Mouse (Mus musculus) MEL (cell line): ENCODE measurements around the gene Inava. TPM values are rescaled to one million over a fixed set of nuclear protein-coding genes. Genes with fewer than 3 reads are reported as not detected.
A peak's percentile ranks its signal among the peaks of the same experiment; 100 is the strongest.

ENCODE experiments used
- DNase-seq: peaks from one replicate; pipeline ENCODE4 v3.0.0; 2011; ENCODE audit warnings: low read depth, low spot score
- H3K27ac ChIP-seq: 2 replicates; pipeline ENCODE4 v1.5.1; 2012; ENCODE audit warnings: low read depth, mild to moderate bottlenecking, control low read depth, low read length, moderate library complexity; ENCODE audit not compliant: control insufficient read depth
- H3K27me3 ChIP-seq, 2 experiments: fragments of 150-350 bp in 1 of 2; sonication (generic) in 1 of 2; 2 replicates each; pipeline ENCODE4 v1.6.1; 2012; ENCODE audit warnings: low read length in 2 of 2, mild to moderate bottlenecking in 2 of 2, improper control_type of control experiment in 1 of 2, moderate library complexity in 1 of 2; ENCODE audit not compliant: insufficient read depth in 2 of 2, control insufficient read depth in 1 of 2
- H3K36me3 ChIP-seq, 2 experiments: 2 replicates each; pipeline ENCODE4 v1.6.1; 2012 to 2014; ENCODE audit warnings: low read length in 2 of 2, improper control_type of control experiment in 1 of 2, inconsistent platforms in 1 of 2, mild to moderate bottlenecking in 1 of 2; ENCODE audit not compliant: insufficient read depth in 2 of 2, control insufficient read depth in 1 of 2
- H3K4me1 ChIP-seq, 2 experiments: fragments of 150-350 bp in 1 of 2; sonication (generic) in 1 of 2; 2 replicates each; pipeline ENCODE4 v1.6.1; 2012; ENCODE audit warnings: low read length in 2 of 2, improper control_type of control experiment in 1 of 2, mild to moderate bottlenecking in 1 of 2; ENCODE audit not compliant: insufficient read depth in 2 of 2, control insufficient read depth in 1 of 2
- H3K4me3 ChIP-seq, 2 experiments: fragments of 150-350 bp in 1 of 2; sonication (generic) in 1 of 2; 2 replicates each; pipeline ENCODE4 v1.5.1; 2012; ENCODE audit warnings: low read depth in 2 of 2, low read length in 2 of 2, mild to moderate bottlenecking in 2 of 2, moderate library complexity in 2 of 2, control low read depth in 1 of 2, improper control_type of control experiment in 1 of 2; ENCODE audit not compliant: control insufficient read depth in 1 of 2, insufficient read depth in 1 of 2
- H3K79me2 ChIP-seq: 2 replicates; pipeline ENCODE4 v1.6.1; 2012; ENCODE audit warnings: mild to moderate bottlenecking, low read length, moderate library complexity; ENCODE audit not compliant: control insufficient read depth, poor library complexity, insufficient read depth
- H3K9ac ChIP-seq: 2 replicates; pipeline ENCODE4 v1.6.1; 2012; ENCODE audit warnings: low read depth, mild to moderate bottlenecking, control low read depth, low read length, moderate library complexity; ENCODE audit not compliant: control insufficient read depth, poor library complexity, severe bottlenecking
- H3K9me3 ChIP-seq: fragments of 150-350 bp; sonication (generic); replicated peaks from 2 replicates; pipeline ENCODE4 v1.6.1; 2012; ENCODE audit warnings: mild to moderate bottlenecking, low read length, improper control_type of control experiment, moderate library complexity; ENCODE audit not compliant: insufficient read depth
- CHD1 ChIP-seq: IDR thresholded peaks from 2 replicates; pipeline ENCODE4 v1.6.1; 2012; ENCODE audit warnings: low read depth, mild to moderate bottlenecking, inconsistent platforms, low read length, improper control_type of control experiment
- CTCF ChIP-seq, 3 experiments: IDR thresholded peaks in 2 of 3; conservative IDR thresholded peaks in 1 of 3; 2 replicates each; pipeline ENCODE4 v1.5.1; 2011 to 2012; ENCODE audit warnings: low read length in 3 of 3, low read depth in 2 of 3, mild to moderate bottlenecking in 2 of 3, improper control_type of control experiment in 1 of 3, inconsistent platforms in 1 of 3, mixed read lengths in 1 of 3, moderate library complexity in 1 of 3; ENCODE audit not compliant: control insufficient read depth in 1 of 3, insufficient read depth in 1 of 3, poor library complexity in 1 of 3, severe bottlenecking in 1 of 3
- EP300 ChIP-seq, 2 experiments: IDR thresholded peaks; 2 replicates each; pipeline ENCODE4 v1.6.1; 2011; ENCODE audit warnings: improper control_type of control experiment in 2 of 2, low read length in 2 of 2, low read depth in 1 of 2, mild to moderate bottlenecking in 1 of 2
- GATA1 ChIP-seq: IDR thresholded peaks from 2 replicates; pipeline ENCODE4 v1.6.1; 2011; ENCODE audit warnings: low read depth, low read length, improper control_type of control experiment
- KAT2A ChIP-seq: conservative IDR thresholded peaks from 2 replicates; pipeline ENCODE4 v1.6.1; 2012; ENCODE audit warnings: low read depth, low read length, improper control_type of control experiment, inconsistent platforms
- MAX ChIP-seq: IDR thresholded peaks from 2 replicates; pipeline ENCODE4 v1.6.1; 2011; ENCODE audit warnings: low read length, improper control_type of control experiment
- MAZ ChIP-seq: IDR thresholded peaks from 2 replicates; pipeline ENCODE4 v1.6.1; 2012; ENCODE audit warnings: low read depth, mild to moderate bottlenecking, inconsistent platforms, low read length, improper control_type of control experiment
- MYB ChIP-seq: IDR thresholded peaks from 2 replicates; pipeline ENCODE4 v1.6.1; 2011; ENCODE audit warnings: mild to moderate bottlenecking, low read depth, low read length, improper control_type of control experiment
- MYC ChIP-seq: IDR thresholded peaks from 2 replicates; pipeline ENCODE4 v1.6.1; 2011; ENCODE audit warnings: low read depth, mild to moderate bottlenecking, low read length, improper control_type of control experiment, moderate library complexity
- NRF1 ChIP-seq: IDR thresholded peaks from 2 replicates; pipeline ENCODE4 v1.6.1; 2014; ENCODE audit warnings: low read depth, mild to moderate bottlenecking, inconsistent platforms, low read length, improper control_type of control experiment, moderate library complexity; ENCODE audit not compliant: poor library complexity, insufficient read depth, severe bottlenecking
- POLR2A ChIP-seq, 2 experiments: IDR thresholded peaks; 2 replicates each; pipeline ENCODE4 v1.6.1; 2011 to 2012; ENCODE audit warnings: low read length in 2 of 2, mild to moderate bottlenecking in 2 of 2, control low read depth in 1 of 2, improper control_type of control experiment in 1 of 2, low read depth in 1 of 2, moderate library complexity in 1 of 2; ENCODE audit not compliant: control insufficient read depth in 1 of 2, insufficient read depth in 1 of 2, poor library complexity in 1 of 2
- RAD21 ChIP-seq: IDR thresholded peaks from 2 replicates; pipeline ENCODE4 v1.6.1; 2011; ENCODE audit warnings: mild to moderate bottlenecking, low read depth, low read length, improper control_type of control experiment
- SIN3A ChIP-seq: IDR thresholded peaks from 2 replicates; pipeline ENCODE4 v1.6.1; 2012; ENCODE audit warnings: low read length, improper control_type of control experiment, inconsistent platforms
- TAL1 ChIP-seq: IDR thresholded peaks from 2 replicates; pipeline ENCODE4 v1.6.1; 2012; ENCODE audit warnings: mild to moderate bottlenecking, inconsistent platforms, low read length, moderate library complexity, mixed read lengths
- TCF12 ChIP-seq: IDR thresholded peaks from 2 replicates; pipeline ENCODE4 v1.6.1; 2014; ENCODE audit warnings: low read depth, mild to moderate bottlenecking, inconsistent platforms, low read length, improper control_type of control experiment, moderate library complexity
- USF1 ChIP-seq: IDR thresholded peaks from 2 replicates; pipeline ENCODE4 v1.6.1; 2014; ENCODE audit warnings: low read depth, mild to moderate bottlenecking, inconsistent platforms, low read length, improper control_type of control experiment, moderate library complexity
- USF2 ChIP-seq, 2 experiments: IDR thresholded peaks; 2 replicates each; pipeline ENCODE4 v1.6.1; 2011 to 2012; ENCODE audit warnings: improper control_type of control experiment in 2 of 2, low read length in 2 of 2, borderline replicate concordance in 1 of 2, inconsistent platforms in 1 of 2, low read depth in 1 of 2, mild to moderate bottlenecking in 1 of 2; ENCODE audit not compliant: insufficient read depth in 1 of 2
- ZKSCAN1 ChIP-seq: IDR thresholded peaks from 2 replicates; pipeline ENCODE4 v1.6.1; 2012; ENCODE audit warnings: low read depth, mild to moderate bottlenecking, inconsistent platforms, low read length, improper control_type of control experiment, moderate library complexity
- ZNF384 ChIP-seq: IDR thresholded peaks from 2 replicates; pipeline ENCODE4 v1.6.1; 2012; ENCODE audit warnings: low read depth, mild to moderate bottlenecking, inconsistent platforms, low read length, improper control_type of control experiment
- polyA plus RNA-seq, 2 experiments: library from polyadenylated mRNA; stranded (reverse) in 1 of 2; unstranded in 1 of 2; fragments of >175 nt in 1 of 2; fragments of >200 nt in 1 of 2; gene quantifications; 2 replicates each; pipeline versions ENCODE4 v1.2.1 to v1.2.4; 2012; ENCODE audit warnings: low replicate concordance in 2 of 2, low read depth in 1 of 2; ENCODE audit not compliant: insufficient read length in 2 of 2, insufficient read depth in 1 of 2, missing spikeins in 1 of 2
- total RNA-seq: library from RNA; depleted of rRNA; stranded (reverse); fragments of 300-350 nt; gene quantifications from 2 replicates; pipeline ENCODE4 v1.2.3, GENCODE M21; 2012

Inava gene
- total and polyA plus RNA-seq, 3 experiments, result 0.12 to 0.65 TPM; not detected in 1

DNA sequence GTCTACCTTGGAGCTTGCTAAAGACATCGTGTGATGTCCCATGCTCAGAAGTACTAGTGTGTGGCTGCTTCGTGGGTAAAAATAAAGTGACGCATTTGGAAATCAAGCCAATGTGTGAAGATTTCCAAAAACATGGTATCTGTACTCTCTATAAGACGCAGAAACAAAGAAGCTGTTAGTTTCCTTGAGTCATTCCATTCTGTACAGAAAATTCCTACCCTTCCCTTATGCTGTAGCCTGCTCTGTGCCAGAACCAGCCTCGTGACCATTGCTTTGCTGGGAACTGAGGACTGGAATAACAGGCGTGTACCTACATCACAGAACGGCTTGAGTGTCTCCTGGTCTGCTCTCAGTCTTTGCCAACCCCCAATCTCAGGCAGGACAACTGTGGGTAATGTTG lies 7.7 kb upstream of the Inava start (continued):
- no peak for TF ChIP-seq CTCF (IDR thresholded peaks at IDR 0.05 in 2 of 3, conservative IDR thresholded peaks at IDR 0.05 in 1 of 3; ENCODE audit: control insufficient read depth in 1 of 3, insufficient read depth in 1 of 3, low read depth in 2 of 3, low read length in 3 of 3, poor library complexity in 1 of 3, severe bottlenecking in 1 of 3)
- TF ChIP-seq ZNF384, result no peak
- TF ChIP-seq MAX, result no peak
- TF ChIP-seq TCF12, result no peak

- no peaks in the 10 kb centered on the region for H3K27me3 ChIP-seq
- H3K9me3 ChIP-seq, result no peaks in the 10 kb centered on the region
- H3K9ac ChIP-seq, result no peak overlapping the region
- peaks cover 0 to 6% of the 10 kb centered on the region in 2 experiments; a peak in 2 of 4 replicates for H3K4me1 ChIP-seq
- no peak for TF ChIP-seq MYB
- peak in 1 of 2 experiments; percentile 28; a peak in 1 of 4 replicates for TF ChIP-seq POLR2A (IDR thresholded peaks at IDR 0.05; ENCODE audit: control insufficient read depth in 1 of 2, insufficient read depth in 1 of 2, low read depth in 1 of 2, low read length in 2 of 2, poor library complexity in 1 of 2)
- no peak for TF ChIP-seq USF1
- no peak for TF ChIP-seq EP300 (IDR thresholded peaks at IDR 0.05; ENCODE audit: low read depth in 1 of 2, low read length in 2 of 2)
- TF ChIP-seq MAX, result peak; percentile 14; the same call in 1 of the 2 replicates
- no peaks in the 10 kb centered on the region for H3K79me2 ChIP-seq
- H3K4me3 ChIP-seq, result no peak overlapping the region
- DNase-seq, result peak; percentile 55
- H3K27ac ChIP-seq, result no peak overlapping the region
- H3K36me3 ChIP-seq, result peaks cover 0 to 3% of the 10 kb centered on the region in 2 experiments; a peak in 2 of 4 replicates
Observed at GRCm38 (mm10) chr1:136238495-136238894, 4.4 kb upstream of the Inava start.

DNA sequence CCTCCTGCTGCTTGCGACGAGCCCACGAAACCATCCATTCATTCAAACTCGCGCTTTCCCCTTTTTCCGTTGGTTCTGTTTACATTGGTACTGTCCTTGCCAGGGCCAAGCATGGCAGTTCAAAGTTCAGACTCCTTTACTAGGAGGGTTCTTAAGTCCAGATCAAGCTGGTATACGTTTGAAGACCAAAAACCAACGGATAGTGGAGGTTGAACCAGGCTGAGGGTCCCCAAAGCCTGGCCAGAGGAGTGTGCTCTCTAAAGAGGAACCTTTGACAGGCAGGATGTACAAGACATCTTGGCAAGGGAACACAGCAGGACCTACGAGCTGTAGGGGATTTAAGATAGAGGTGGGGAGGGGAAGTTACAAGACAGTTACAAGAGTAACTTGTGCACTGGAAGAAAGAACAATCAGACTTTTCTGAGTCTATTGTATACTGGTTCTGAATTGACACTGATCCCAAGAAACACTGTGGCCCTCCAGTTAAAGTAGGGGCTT lies 580 bp upstream of the Inava start:
- Histone ChIP-seq H3K27ac (peak overlapping the region; percentile 50), H3K79me2 (no peaks in the 10 kb centered on the region)
- DNase-seq, result peak; percentile 83
- TF ChIP-seq TAL1, result no peak
- peak; percentile 20; the same call in 1 of the 2 replicates for TF ChIP-seq SIN3A
- TF ChIP-seq KAT2A, result no peak
- TF ChIP-seq MAZ, result no peak
- TF ChIP-seq CTCF (IDR thresholded peaks at IDR 0.05 in 2 of 3, conservative IDR thresholded peaks at IDR 0.05 in 1 of 3; ENCODE audit: control insufficient read depth in 1 of 3, insufficient read depth in 1 of 3, low read depth in 2 of 3, low read length in 3 of 3, poor library complexity in 1 of 3, severe bottlenecking in 1 of 3), result peak in 1 of 3 experiments; percentile 47; a peak in 1 of 6 replicates
- no peak for TF ChIP-seq RAD21
- TF ChIP-seq POLR2A (IDR thresholded peaks at IDR 0.05; ENCODE audit: control insufficient read depth in 1 of 2, insufficient read depth in 1 of 2, low read depth in 1 of 2, low read length in 2 of 2, poor library complexity in 1 of 2), result no peak; a peak in 2 of 4 replicates
- no peak for TF ChIP-seq USF2 (IDR thresholded peaks at IDR 0.05; ENCODE audit: borderline replicate concordance in 1 of 2, insufficient read depth in 1 of 2, low read depth in 1 of 2, low read length in 2 of 2)
- 0 out of 2 replicates have a peak, but pooled peaks have one; percentile 14 for TF ChIP-seq MAX
- TF ChIP-seq TCF12, result no peak
- TF ChIP-seq NRF1, result no peak
- TF ChIP-seq CHD1, result no peak
- TF ChIP-seq GATA1, result no peak
- TF ChIP-seq ZNF384, result no peak
- 0 out of 2 replicates have a peak, but pooled peaks have one; percentile 24 for TF ChIP-seq MYC
- no peak for TF ChIP-seq ZKSCAN1
- TF ChIP-seq, all 39 proteins: peak for 4
- no peaks in the 10 kb centered on the region for H3K9me3 ChIP-seq
- H3K27me3 ChIP-seq, result no peaks in the 10 kb centered on the region
- peaks cover 0 to 6% of the 10 kb centered on the region in 2 experiments; a peak in 2 of 4 replicates for H3K4me1 ChIP-seq
- H3K4me3 ChIP-seq, result peak overlapping the region; percentile 58 to 77
- peak overlapping the region; percentile 74 for H3K9ac ChIP-seq
- peaks cover 0 to 3% of the 10 kb centered on the region in 2 experiments; a peak in 2 of 4 replicates for H3K36me3 ChIP-seq
